Mouse (Mus musculus) forebrain, embryonic 14.5 days (tissue): ENCODE results near the gene Nrbf2. TPM values are rescaled to one million over a fixed set of nuclear protein-coding genes. Genes with fewer than 3 reads are reported as not detected.

Experiments
- ATAC-seq: fragments of 200-750 bp; cut with Nextera tagmentation; 2 replicates; pipeline ENCODE4 v1.8.0; 2017; ENCODE audit warnings: mild to moderate bottlenecking, moderate library complexity
- DNase-seq: peaks from one replicate; pipeline ENCODE4 v3.0.0-alpha.2; 2015; ENCODE audit warnings: low spot score
- H3K27ac ChIP-seq: fragments of 300-500 bp; sonication (generic); 2 replicates; pipeline ENCODE4 v1.5.1; 2014; ENCODE audit warnings: low read depth, mild to moderate bottlenecking, control low read depth, low read length, moderate library complexity
- H3K27me3 ChIP-seq: fragments of 300-500 bp; sonication (generic); replicated peaks from 2 replicates; pipeline ENCODE4 v1.6.1; 2014; ENCODE audit warnings: low read length, control low read depth, mixed read lengths; ENCODE audit not compliant: control insufficient read depth, insufficient read depth
- H3K36me3 ChIP-seq: fragments of 300-500 bp; sonication (generic); 2 replicates; pipeline ENCODE4 v1.6.1; 2014; ENCODE audit warnings: low read length, control low read depth; ENCODE audit not compliant: control insufficient read depth, insufficient read depth
- H3K4me1 ChIP-seq: fragments of 300-500 bp; sonication (generic); 2 replicates; pipeline ENCODE4 v1.6.1; 2014; ENCODE audit warnings: antibody characterized with exemption, low read length, control low read depth; ENCODE audit not compliant: control insufficient read depth, insufficient read depth
- H3K4me2 ChIP-seq: fragments of 300-500 bp; sonication (generic); 2 replicates; pipeline ENCODE4 v1.6.1; 2014; ENCODE audit warnings: mild to moderate bottlenecking, control low read depth, low read length
- H3K4me3 ChIP-seq: fragments of 300-500 bp; sonication (generic); 2 replicates; pipeline ENCODE4 v1.5.1; 2014; ENCODE audit warnings: low read depth, low read length, control low read depth
- H3K9ac ChIP-seq: fragments of 300-500 bp; sonication (generic); 2 replicates; pipeline ENCODE4 v1.6.1; 2014; ENCODE audit warnings: mild to moderate bottlenecking, low read length, control low read depth, moderate library complexity
- H3K9me3 ChIP-seq: fragments of 300-500 bp; sonication (generic); replicated peaks from 2 replicates; pipeline ENCODE4 v1.6.1; 2016; ENCODE audit warnings: low read length, control low read depth, mixed read lengths; ENCODE audit not compliant: control insufficient read depth
- WGBS: fragments of 180-500 bp; shearing (Covaris S2); extraction: QIAGEN DNeasy Blood & Tissue Kit; methylation state at CpG from one replicate; pipeline ENCODE4 v1.1.7; 2014; 5-methylcytosine and 5-hydroxymethylcytosine counted together
- polyA plus RNA-seq: library from polyadenylated mRNA; unstranded; fragments of >200 nt; fragmentation: Nextera tagmentation; extraction: Ambion mirVana; gene quantifications from 2 replicates; pipeline ENCODE4 v1.2.1, GENCODE M21; 2014

Nrbf2 gene
- polyA plus RNA-seq, 1 experiment from 2014 or later, result 41.7 TPM

DNA sequence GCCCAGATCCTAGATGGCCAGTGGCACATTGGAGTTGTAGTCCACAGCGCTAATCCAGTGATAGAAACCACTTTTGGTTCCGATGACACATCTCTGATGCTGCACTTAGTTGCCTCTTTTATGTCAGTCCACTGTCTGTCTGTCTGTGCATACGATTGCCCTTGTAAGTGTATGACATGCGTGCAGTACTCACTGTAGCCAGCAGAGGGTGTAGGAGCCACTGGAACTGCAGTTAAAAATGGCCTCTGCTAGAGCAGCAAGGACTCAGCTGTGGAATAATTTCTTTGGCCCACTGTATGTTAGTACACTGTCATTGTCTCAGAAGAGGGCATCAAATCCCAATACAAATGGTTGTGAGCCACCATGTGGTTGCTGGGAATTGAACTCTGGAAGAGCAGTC lies 38.0 kb downstream of the Nrbf2 start:
- H3K4me3 ChIP-seq, result no peak overlapping the region
- no peak overlapping the region for H3K4me2 ChIP-seq
- DNase-seq, result peak; percentile 28
- WGBS, result 92% methylated on average over 4 of the region's 4 CpGs
- no peaks in the 10 kb centered on the region for H3K9me3 ChIP-seq
- H3K27me3 ChIP-seq, result no peaks in the 10 kb centered on the region
- H3K9ac ChIP-seq, result no peak overlapping the region
- no peak overlapping the region for H3K27ac ChIP-seq
- ATAC-seq, result no peak
- H3K4me1 ChIP-seq, result no peaks in the 10 kb centered on the region
- peaks cover 69% of the 10 kb centered on the region for H3K36me3 ChIP-seq

DNA sequence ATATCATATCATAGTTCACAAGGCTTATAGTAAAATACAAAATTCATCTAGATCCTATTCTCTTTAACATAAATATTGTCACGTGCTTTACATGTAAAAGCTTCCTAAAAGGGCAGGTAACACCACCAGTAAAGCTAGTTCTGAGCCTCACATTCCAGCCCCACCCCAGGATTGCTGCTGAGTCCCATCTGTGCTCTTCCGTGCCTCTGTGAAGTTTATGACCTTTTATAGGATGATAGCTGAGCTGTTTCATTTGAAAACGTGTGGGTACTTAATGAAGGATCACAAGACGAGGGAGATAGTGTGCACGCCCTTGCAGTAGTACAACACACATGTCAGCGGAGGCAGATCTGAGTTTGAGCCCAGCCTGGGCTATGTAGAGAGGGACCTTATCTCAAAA lies 54.7 kb downstream of the Nrbf2 start:
- DNase-seq (no peak), ATAC-seq (no peak)
- WGBS, result 92% methylated on average over 6 of the region's 6 CpGs
- H3K9ac ChIP-seq, result no peak overlapping the region
- no peaks in the 10 kb centered on the region for H3K27me3 ChIP-seq
- no peak overlapping the region for H3K4me3 ChIP-seq
- H3K9me3 ChIP-seq, result no peaks in the 10 kb centered on the region
- no peaks in the 10 kb centered on the region for H3K4me1 ChIP-seq
- H3K4me2 ChIP-seq, result no peak overlapping the region
- H3K36me3 ChIP-seq, result peaks cover 67% of the 10 kb centered on the region
- no peak overlapping the region for H3K27ac ChIP-seq

DNA sequence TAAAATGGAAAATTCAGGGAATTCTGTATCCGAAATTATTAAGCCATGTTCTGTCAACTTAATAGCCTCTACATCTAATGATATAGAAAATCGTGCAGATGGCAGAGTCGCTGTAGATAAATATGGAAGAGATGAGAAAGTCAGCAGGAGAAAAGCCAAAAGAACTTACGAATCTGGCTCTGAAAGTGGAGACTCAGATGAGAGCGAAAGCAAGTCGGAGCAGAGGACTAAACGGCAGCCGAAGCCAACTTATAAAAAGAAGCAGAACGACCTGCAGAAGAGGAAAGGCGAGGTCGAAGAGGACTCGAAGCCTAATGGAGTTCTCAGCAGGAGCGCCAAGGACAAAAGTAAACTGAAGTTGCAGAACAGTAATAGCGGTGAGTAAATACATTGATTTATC lies 58.6 kb downstream of the Nrbf2 start:
- Histone ChIP-seq H3K9me3 (no peaks in the 10 kb centered on the region), H3K4me1 (no peaks in the 10 kb centered on the region), H3K36me3 (peaks cover 55% of the 10 kb centered on the region), H3K4me2 (no peak overlapping the region), H3K9ac (no peak overlapping the region), H3K27me3 (no peaks in the 10 kb centered on the region), H3K4me3 (no peak overlapping the region), H3K27ac (no peak overlapping the region)
- DNase-seq, result no peak
- WGBS, result 89% methylated on average over 14 of the region's 14 CpGs
- ATAC-seq, result no peak

DNA sequence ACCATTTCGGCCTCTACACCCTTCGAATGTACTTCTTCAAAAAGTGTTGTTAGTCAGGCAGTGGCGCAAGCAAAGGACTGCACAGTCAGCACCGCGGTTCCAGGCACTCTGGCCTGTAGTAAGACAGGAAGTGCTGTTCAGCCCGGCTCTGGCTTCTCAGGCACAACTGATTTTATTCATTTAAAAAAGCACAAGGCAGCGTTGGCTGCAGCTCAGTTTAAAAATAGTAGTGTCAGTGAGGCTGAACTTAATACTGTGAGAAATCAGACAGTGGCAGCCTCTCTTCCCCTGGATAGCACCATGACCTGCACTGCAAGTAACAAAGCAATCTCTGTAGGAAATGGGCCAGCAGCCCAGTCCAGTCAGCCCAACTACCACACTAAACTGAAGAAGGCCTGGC lies 59.0 kb downstream of the Nrbf2 start:
- H3K27me3 ChIP-seq, result no peaks in the 10 kb centered on the region
- H3K27ac ChIP-seq, result no peak overlapping the region
- no peak overlapping the region for H3K9ac ChIP-seq
- ATAC-seq (no peak), DNase-seq (peak; percentile 14)
- WGBS, result 95% methylated on average over 7 of the region's 7 CpGs
- H3K4me3 ChIP-seq, result no peak overlapping the region
- no peaks in the 10 kb centered on the region for H3K4me1 ChIP-seq
- peaks cover 54% of the 10 kb centered on the region for H3K36me3 ChIP-seq
- H3K9me3 ChIP-seq, result no peaks in the 10 kb centered on the region
- no peak overlapping the region for H3K4me2 ChIP-seq

DNA sequence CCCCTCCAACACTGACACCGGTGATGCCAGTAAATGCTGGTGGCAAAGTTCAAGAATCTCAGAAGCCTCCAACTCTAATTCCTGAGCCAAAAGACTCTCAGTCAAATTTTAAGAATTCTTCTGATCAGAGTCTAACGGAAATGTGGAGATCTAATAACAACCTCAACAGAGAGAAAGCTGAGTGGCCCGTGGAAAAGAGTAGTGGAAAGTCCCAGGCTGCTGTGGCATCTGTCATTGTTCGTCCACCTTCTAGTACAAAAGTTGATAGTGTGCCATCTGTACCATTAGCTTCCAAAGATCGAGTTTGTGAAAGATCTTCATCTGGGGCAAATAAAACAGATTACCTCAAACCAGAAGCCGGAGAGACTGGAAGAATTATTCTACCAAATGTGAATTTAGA lies 59.6 kb downstream of the Nrbf2 start:
- no peak for ATAC-seq
- Histone ChIP-seq H3K4me3 (no peak overlapping the region), H3K9me3 (no peaks in the 10 kb centered on the region), H3K27ac (no peak overlapping the region), H3K9ac (no peak overlapping the region), H3K36me3 (peaks cover 53% of the 10 kb centered on the region), H3K4me1 (no peaks in the 10 kb centered on the region), H3K4me2 (no peak overlapping the region), H3K27me3 (no peaks in the 10 kb centered on the region)
- 96% methylated on average over 6 of the region's 6 CpGs for WGBS
- no peak for DNase-seq

DNA sequence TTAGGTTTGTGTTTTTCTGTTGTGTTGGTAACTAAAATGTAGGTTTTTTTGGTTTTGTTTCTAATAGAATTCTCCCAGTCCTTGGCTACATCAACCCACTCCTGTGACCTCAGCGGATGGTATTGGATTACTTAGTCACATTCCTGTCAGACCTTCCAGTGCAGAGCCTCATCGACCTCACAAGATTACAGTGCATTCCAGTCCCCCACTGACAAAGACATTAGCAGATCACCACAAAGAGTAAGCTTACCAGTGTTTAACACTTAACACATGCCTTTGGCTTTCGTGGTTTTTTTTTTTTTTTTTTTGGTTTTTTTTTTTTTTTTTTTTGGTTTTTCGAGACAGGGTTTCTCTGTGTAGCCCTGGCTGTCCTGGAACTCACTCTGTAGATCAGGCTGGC lies 61.2 kb downstream of the Nrbf2 start:
- ATAC-seq (no peak), DNase-seq (no peak)
- Histone ChIP-seq H3K9me3 (no peaks in the 10 kb centered on the region), H3K9ac (no peak overlapping the region), H3K4me1 (no peaks in the 10 kb centered on the region), H3K27me3 (no peaks in the 10 kb centered on the region), H3K36me3 (peaks cover 61% of the 10 kb centered on the region), H3K27ac (no peak overlapping the region), H3K4me2 (no peak overlapping the region), H3K4me3 (no peak overlapping the region)
- whole genome bisulfite sequencing, result 87% methylated on average over 3 of the region's 4 CpGs

DNA sequence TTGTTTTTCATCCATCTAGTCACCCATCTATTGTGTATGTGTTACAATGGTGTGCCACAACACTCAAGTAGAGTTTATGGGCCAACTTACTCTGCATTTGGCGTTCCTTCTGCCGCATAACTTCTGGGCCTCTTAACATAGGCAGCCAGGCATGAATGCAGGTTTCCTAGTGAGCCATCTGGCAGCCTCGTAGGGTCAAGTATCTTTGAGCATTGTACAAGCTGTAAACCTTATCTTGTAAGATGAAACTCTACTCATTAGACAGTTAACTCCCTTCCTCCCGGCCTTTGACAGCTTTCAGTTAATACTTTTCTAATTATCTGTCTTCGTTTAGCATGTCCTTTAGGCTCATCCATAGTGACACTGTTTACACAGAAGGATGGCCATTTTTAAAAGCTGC lies 63.8 kb downstream of the Nrbf2 start:
- no peak overlapping the region for H3K9ac ChIP-seq
- DNase-seq (no peak), ATAC-seq (no peak)
- H3K27ac ChIP-seq, result no peak overlapping the region
- 35% methylated on average over 5 of the region's 5 CpGs for WGBS
- no peaks in the 10 kb centered on the region for H3K9me3 ChIP-seq
- no peak overlapping the region for H3K4me2 ChIP-seq
- H3K4me1 ChIP-seq, result no peaks in the 10 kb centered on the region
- H3K36me3 ChIP-seq, result peaks cover 58% of the 10 kb centered on the region
- H3K27me3 ChIP-seq, result no peaks in the 10 kb centered on the region
- H3K4me3 ChIP-seq, result no peak overlapping the region

DNA sequence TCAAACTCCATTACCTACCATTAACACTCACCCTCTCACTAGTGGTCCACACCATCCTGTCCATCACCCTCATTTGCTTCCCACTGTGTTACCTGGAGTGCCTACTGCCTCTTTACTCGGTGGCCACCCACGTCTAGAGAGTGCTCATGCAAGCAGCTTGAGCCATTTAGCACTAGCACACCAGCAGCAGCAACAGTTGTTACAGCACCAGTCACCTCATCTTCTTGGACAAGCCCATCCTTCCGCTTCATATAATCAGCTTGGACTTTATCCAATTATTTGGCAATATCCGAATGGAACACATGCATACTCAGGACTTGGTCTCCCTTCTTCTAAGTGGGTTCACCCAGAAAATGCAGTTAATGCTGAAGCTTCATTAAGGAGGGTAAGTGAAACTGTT lies 64.9 kb downstream of the Nrbf2 start:
- no peaks in the 10 kb centered on the region for H3K9me3 ChIP-seq
- 82% methylated on average over 4 of the region's 4 CpGs for WGBS
- no peak overlapping the region for H3K27ac ChIP-seq
- H3K36me3 ChIP-seq, result peaks cover 47% of the 10 kb centered on the region
- H3K9ac ChIP-seq, result no peak overlapping the region
- no peak for ATAC-seq
- no peaks in the 10 kb centered on the region for H3K27me3 ChIP-seq
- no peak for DNase-seq
- H3K4me1 ChIP-seq, result no peaks in the 10 kb centered on the region
- H3K4me3 ChIP-seq, result no peak overlapping the region
- no peak overlapping the region for H3K4me2 ChIP-seq

DNA sequence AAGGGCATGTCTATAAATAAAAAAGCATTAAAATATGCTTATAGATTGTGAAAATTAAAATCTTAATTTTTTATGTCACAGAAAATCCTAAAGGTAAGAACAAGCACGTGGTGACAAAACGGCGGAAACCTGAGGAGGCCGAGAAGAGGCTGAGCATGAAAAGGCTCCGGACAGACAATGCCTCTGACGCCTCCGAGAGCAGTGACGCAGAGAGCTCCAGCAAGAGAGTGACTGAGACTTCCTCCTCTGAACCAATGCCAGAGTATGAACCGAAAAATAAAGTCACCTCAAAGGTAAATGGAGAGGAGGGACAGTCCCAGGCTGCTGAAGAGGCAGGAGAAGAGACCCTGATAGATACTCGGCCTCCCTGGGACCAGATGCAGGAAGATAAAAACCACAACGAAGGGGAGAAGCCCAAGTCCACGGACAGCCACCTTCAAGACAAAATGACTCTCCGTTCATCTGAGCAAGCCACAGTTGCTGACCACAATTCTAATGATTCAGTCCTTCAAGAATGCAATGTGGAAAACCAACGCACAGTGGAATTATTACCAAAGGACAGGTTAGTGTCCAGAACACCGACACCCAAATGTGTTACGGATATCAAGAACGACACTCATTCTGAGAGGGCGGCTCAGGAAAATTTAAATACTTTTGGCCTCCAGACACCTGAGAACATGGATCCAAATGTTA lies 66.1 kb downstream of the Nrbf2 start:
- 92% methylated on average over 18 of the region's 18 CpGs for WGBS

More for the DNA sequence above, 66.1 kb downstream of the Nrbf2 start:
- no peak overlapping the region for H3K9ac ChIP-seq
- peaks cover 36% of the 10 kb centered on the region for H3K36me3 ChIP-seq
- no peaks in the 10 kb centered on the region for H3K27me3 ChIP-seq
- no peak overlapping the region for H3K27ac ChIP-seq
- no peak overlapping the region for H3K4me2 ChIP-seq
- H3K4me1 ChIP-seq, result no peaks in the 10 kb centered on the region
- no peak for ATAC-seq
- H3K4me3 ChIP-seq, result no peak overlapping the region
- DNase-seq, result no peak
- H3K9me3 ChIP-seq, result no peaks in the 10 kb centered on the region
